Comparison of ENCODE assay signal across 13 mouse cellular contexts in genomic region chr4:47237220-47237619, GRCm38 (mm10). TPM values are rescaled to one million over a fixed set of nuclear protein-coding genes. Genes with fewer than 3 reads are reported as not detected.
DNase-seq lines count a peak whose midpoint lies in the region; ATAC-seq lines count a peak whose summit lies in the region.
"Had no signal": no experiment of that assay in that cellular context is flagged by ENCODE, and none has a peak within 500 bp of the region (broad histone marks: within the 10 kb centered on the region; RNA-seq: fewer than 3 reads in every experiment).

No protein-coding gene starts in this region.

- no peaks in the 10 kb centered on the region for H3K9me3 ChIP-seq in neural tube, embryonic 15.5 days (replicated peaks)
- H3K9me3 ChIP-seq: hindbrain, embryonic 12.5 days had no signal

- H3K27ac ChIP-seq in neural tube, embryonic 15.5 days (replicated peaks) = no peak overlapping the region
- H3K27ac ChIP-seq: hindbrain, embryonic 12.5 days; liver, embryonic 14.5 days had no signal

- H3K4me1 ChIP-seq in neural tube, embryonic 15.5 days = peaks cover 11% of the 10 kb centered on the region

- peak; percentile 45 to 49 for DNase-seq in cerebellum, postnatal 14 days
- DNase-seq in neural tube, embryonic 10.5 days (ENCODE audit: extremely low spot score, low spot score) = peak; percentile 32
- peak; percentile 81 to 84 for DNase-seq in heart, postnatal 14 days
- DNase-seq in skeletal muscle tissue, adult 2 months (ENCODE audit: low read depth, low spot score) = peak; percentile 71
- DNase-seq in layer of hippocampus, postnatal 10 days (ENCODE audit: low spot score in 2 of 2) = no peak
- no peak for DNase-seq in frontal cortex, adult 2 months (ENCODE audit: extremely low spot score in 1 of 2, low spot score in 1 of 2)
- DNase-seq: B cell, adult 2 months; thymus, adult 2 months had no signal

- intact Hi-C loops in heart, postnatal 14 days (cut with DNase I) = loop anchor here (5.0 kb wide), 1 partner anchor 100 kb away; no protein-coding TSS in a partner anchor

- H3K9ac ChIP-seq in neural tube, embryonic 15.5 days (replicated peaks) = no peak overlapping the region
- H3K9ac ChIP-seq: hindbrain, embryonic 12.5 days; liver, embryonic 14.5 days had no signal

- H3K4me2 ChIP-seq in neural tube, embryonic 15.5 days = no peak overlapping the region
- H3K4me2 ChIP-seq: hindbrain, embryonic 12.5 days had no signal

- H3K4me3 ChIP-seq in neural tube, embryonic 15.5 days (replicated peaks) = no peak overlapping the region
- H3K4me3 ChIP-seq: erythroblast, embryonic 14.5 days; hindbrain, embryonic 12.5 days had no signal

- WGBS in neural tube, embryonic 15.5 days = 45% methylated on average over 15 of the region's 15 CpGs

- no peaks in the 10 kb centered on the region; the same call in 1 of the 2 replicates for H3K27me3 ChIP-seq in neural tube, embryonic 15.5 days (replicated peaks)
- H3K27me3 ChIP-seq: hindbrain, embryonic 12.5 days had no signal

- no peaks in the 10 kb centered on the region for H3K36me3 ChIP-seq in neural tube, embryonic 15.5 days
- H3K36me3 ChIP-seq: hindbrain, embryonic 12.5 days had no signal

- ATAC-seq in cerebellum, adult (ENCODE audit: insufficient number of reproducible peaks, low FRiP score, low TSS enrichment) = no peak
- no peak for ATAC-seq in neural tube, embryonic 15.5 days (ENCODE audit: low FRiP score)

RNA-seq across cellular contexts. Expression of gene Col15a1, which starts 29.3 kb away (rescaled TPM):
- 3.9 and 7.9 TPM in 2 replicates for polyA plus RNA-seq in neural tube, embryonic 15.5 days (2015; fragmentation: Nextera tagmentation; extraction: Ambion mirVana)
- total RNA-seq in heart, postnatal 14 days (2021) = 100 to 1,000 TPM; 237 to 250 TPM
- total RNA-seq in layer of hippocampus, postnatal 10 days (2021) = 10 to 100 TPM; 16.0 TPM
- polyA plus RNA-seq in frontal cortex, adult 2 months (2012; rRNA removed) = 9.3 and 13.5 TPM in 2 replicates
- polyA plus RNA-seq: erythroblast, embryonic 14.5 days had no signal

Comparison
In these comparisons a context has a peak if more than half of its experiments do, and no peak if none do; other contexts are left out.
1. DNase-seq: peak in cerebellum, postnatal 14 days (2 of 2), neural tube, embryonic 10.5 days (single experiment), heart, postnatal 14 days (2 of 2) and skeletal muscle tissue, adult 2 months (single experiment); none in layer of hippocampus, postnatal 10 days (0 of 2) and frontal cortex, adult 2 months (0 of 2).
2. RNA of gene Col15a1, which starts 29.3 kb away (total RNA-seq): 237 to 250 TPM in heart, postnatal 14 days; 16.0 TPM in layer of hippocampus, postnatal 10 days; every median in the first group is over 10 times any median in the second.